Mouse (Mus musculus): ENCODE data around the gene Gm20908.
"Not testable (repeated sequence)": the region's sequence is repeated elsewhere in the genome, so short reads cannot be mapped to it uniquely, and the experiment has no call there.

The Gm20908 gene

GRCm38 (mm10) chrY:64472966-64473365 lies at the start of gene Gm20908:
Gene Gm20908 (plus strand): TSS chrY:64473266.
- DNase-seq = not testable (repeated sequence)

Measured in cerebellum, postnatal 14 days (tissue).